Mouse (Mus musculus): ENCODE data around the gene Prdm16.

- TF ChIP-seq CTCF (conservative IDR thresholded peaks at IDR 0.05; ENCODE audit: low read length) (no peak), NANOG (IDR thresholded peaks at IDR 0.05; ENCODE audit: borderline replicate concordance, low read length) (no peak), POU5F1 (IDR thresholded peaks at IDR 0.05; ENCODE audit: borderline replicate concordance, low read length) (no peak)
Measured at GRCm38 (mm10) chr4:154557168-154557567, 79.5 kb downstream of the Prdm16 start.

Data from E14TG2a.4 (cell line).